Mouse (Mus musculus) testis, postnatal 14 days (tissue): ENCODE measurements around the gene Atp6v1e1.
"Not testable (repeated sequence)": the region's sequence is repeated elsewhere in the genome, so short reads cannot be mapped to it uniquely, and the experiment has no call there.

Experiments
- DNase-seq: peaks from one replicate; pipeline ENCODE4 v3.0.0; 2021; ENCODE audit warnings: low spot score

Atp6v1e1 gene

DNA sequence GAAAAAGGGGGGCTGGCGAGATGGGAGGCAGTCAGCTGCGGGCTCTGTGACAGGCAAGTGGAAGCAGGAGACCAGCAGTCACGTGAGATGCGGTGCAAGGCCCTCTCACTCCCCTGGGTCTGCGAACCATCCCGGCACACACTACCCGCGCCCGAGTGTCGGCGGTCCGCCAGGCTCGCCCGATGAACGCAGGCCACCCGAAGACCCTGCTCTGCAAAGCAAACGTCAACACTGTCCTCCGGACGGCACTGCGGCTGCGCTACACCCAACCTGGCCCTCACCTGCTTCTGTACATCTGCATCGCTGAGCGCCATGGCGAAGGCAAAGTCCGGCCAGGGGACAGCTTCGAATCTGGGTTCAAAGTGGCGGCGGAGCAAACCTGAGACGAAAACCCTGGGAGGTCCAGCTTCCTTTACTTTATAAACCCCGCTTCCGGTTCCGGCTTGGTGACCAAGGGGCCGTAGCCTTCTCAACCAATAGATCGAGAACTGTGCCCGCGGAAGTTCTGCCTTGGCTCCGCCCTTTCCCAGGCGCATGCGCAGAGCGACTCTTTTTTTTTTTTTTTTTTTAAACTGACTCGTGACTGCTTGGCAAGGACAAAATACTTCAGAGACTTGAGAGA lies at the start of gene Atp6v1e1:
Gene Atp6v1e1, minus strand, starts transcription at position 487 of the 622 bp plus-strand sequence.
- peak; percentile 94 for DNase-seq

DNA sequence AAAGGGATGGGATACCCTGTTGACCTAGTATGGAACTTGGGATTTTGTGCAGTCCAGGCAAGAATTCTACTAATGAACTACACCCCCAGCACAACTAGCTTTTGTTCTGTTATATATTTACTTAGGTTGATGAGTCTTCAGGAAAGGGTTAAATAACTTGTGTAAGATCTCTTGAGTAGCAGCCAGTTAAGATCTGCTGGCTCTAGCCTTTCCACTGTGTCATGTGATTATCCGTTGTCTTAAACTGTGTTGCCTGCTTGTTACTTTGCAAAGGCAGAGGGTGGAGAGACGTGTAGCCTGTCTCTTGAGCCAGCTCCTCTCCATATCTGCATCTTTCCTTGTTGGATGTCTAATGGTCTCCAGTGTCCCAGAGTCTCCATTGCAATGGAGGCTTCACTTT lies 48.7 kb upstream of the Atp6v1e1 start:
- no peak for DNase-seq

DNA sequence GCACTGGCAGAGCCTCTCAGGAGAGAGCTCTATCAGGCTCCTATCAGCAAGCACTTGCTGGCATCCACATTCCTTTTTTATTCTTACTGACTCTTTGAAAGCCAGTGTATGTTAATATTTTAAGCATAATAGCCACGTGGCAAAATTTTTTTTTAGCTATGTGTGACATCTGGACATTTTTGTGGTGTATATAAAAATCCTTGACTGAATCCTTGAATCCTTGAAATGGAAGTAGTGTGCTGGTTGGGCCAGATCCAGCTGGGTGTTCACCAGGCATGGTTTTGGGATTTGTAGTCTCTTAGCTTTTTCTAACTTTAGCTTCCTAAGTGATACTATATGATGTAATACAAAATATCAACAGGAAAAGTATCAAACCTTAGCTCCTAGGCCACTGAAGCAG lies 46.2 kb upstream of the Atp6v1e1 start:
- DNase-seq, result no peak

DNA sequence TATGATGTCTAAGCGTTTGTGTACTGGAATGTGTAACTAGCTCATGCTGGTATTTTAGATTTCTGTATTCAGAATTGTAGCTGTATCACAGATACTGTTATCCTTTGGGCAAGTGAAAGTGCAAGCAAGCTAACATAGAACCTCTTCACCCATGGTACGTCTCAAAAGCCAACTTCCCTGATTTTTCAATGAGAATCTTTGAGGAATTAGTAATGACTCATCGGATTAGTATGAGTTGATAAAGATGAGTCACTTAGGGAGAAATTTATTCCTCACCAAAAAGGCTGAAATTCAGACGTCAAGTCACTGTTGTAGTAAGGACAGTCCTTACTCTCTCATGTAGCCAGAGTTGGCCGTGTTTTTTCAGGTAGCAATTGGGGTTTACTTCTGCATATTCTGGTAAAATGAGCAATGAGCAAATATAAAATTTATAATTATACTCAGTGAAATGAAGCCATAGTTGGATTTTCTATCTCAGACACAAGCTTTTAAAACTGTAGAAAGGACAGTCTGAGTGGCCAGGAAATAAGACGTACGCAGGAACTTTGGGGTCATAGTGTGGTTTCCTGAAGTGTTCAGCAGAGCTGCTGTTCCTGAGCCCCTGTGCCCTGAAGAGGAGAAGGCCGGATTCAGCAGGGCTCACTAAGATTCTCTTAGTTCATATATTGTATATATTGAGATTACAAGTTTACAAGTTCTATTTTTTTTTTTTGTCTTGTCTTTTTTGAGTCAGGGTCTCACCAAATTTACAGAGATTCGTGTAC lies 43.6 kb upstream of the Atp6v1e1 start:
- no peak for DNase-seq

- DNase-seq, result no peak
These were observed 37.5 kb upstream of the Atp6v1e1 start for GRCm38 (mm10) chr6:120860079-120860478.

- no peak for DNase-seq
These were observed 35.7 kb upstream of the Atp6v1e1 start for GRCm38 (mm10) chr6:120858217-120858711.

DNA sequence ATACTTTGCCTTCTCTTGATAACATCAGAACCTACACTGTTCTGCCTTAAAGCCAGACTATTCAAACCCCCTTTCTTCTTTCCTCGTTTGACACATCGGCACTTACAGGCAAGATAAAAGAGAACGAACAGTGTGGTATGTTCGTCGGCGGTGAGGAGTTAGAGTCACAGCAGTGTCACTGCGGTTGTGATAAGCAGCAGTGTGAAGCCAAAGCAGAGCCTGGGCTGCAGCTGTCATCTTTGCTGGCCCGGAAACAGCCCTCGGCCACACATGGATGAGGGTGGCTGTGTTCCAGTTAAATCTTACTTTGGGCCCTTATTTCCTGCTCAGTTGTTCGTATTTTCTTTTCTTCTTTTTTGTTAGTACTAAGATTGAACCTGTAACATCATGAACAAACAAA lies 31.8 kb upstream of the Atp6v1e1 start:
- DNase-seq, result no peak

GRCm38 (mm10) chr6:120850720-120851119 lies 28.1 kb upstream of the Atp6v1e1 start:
- DNase-seq, result not testable (repeated sequence)

DNA sequence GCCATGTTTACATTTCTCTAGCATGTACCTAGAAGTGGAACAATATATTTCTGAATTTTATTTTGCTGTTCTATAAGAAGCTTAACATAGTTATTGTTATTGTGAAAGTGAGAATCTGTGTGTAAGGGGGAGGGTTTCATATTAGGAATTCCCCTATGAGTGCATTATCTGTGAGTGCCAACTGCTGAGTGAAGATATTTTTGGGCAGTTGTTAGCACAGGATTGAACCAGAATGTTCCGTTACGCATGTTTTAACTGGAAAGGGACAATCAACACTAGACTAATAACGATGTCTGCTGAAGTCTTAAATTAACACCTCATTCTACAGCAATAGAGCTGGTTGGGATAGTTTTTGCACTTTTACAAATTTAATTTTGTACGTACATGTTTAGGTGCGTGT lies 19.2 kb upstream of the Atp6v1e1 start:
- no peak for DNase-seq

DNA sequence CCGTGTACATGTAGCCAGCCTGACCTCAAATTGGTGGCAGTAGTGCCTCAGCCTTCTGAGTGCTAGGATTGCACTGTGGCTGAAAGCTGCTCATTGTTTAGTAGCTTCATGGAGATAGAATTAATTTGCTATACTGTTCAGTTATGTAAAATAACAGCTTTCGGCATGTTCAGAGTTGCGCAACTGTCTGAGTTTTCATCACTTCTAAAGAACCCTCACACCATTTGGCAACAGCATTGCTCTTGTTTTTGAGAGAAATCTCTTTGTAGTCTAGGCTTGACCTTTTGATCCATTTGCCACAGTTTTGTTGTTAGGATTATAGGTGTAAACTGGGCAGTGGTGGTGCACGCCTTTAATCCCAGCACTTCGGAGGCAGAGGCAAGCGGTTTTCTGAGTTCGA lies 17.7 kb upstream of the Atp6v1e1 start:
- no peak for DNase-seq

GRCm38 (mm10) chr6:120837152-120837530 lies 14.5 kb upstream of the Atp6v1e1 start:
- no peak for DNase-seq

GRCm38 (mm10) chr6:120836389-120837151 lies 14.0 kb upstream of the Atp6v1e1 start:
- DNase-seq, result no peak

DNA sequence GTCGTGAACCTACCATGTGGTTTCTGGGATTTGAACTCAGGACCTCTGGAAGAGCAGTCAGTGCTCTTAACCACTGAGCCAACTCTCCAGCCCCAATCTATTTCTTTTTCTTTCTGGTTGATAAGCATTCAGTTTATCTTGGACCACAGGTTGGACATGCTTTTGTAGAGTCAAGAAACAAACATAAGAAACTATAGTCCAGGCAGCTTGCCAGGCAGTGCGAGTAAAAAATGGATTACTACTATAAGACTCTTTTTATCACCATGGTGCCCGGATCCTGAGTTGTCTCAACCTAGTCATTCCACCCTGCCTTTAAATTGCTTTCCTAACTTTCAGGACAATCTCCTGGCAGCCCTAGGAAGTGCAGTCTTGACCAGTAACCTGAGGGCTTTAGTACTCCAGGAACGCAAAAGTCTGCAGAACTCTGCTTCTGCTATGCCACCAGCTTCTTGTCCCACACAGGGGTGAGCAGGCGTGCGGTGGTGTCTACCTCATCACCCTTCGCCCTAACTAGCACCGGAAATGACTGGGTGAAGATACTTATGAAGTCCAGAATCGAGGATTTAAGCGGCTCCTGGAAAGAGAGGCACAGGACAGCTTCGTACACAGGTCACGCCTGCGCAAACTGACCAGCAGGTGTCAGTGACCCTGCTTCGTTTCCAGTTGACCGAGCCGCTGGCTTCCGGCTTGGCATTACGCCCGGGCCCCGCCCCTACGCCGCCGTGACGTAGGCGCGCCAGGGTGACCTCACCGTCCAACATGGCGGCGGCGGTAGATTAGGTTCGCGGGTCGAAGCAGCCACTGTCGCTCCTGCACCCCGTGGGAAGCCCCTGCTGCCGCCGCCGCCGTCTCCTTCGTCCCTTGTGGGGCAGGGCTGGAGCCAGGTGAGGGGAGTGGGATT lies 13.1 kb upstream of the Atp6v1e1 start, which contains the start of gene Bcl2l13:
Gene Bcl2l13, plus strand, starts transcription at position 739 of the 901 bp plus-strand sequence.
- peak; percentile 95 for DNase-seq

- no peak for DNase-seq
These were observed 12.3 kb upstream of the Atp6v1e1 start for GRCm38 (mm10) chr6:120834766-120835321.

GRCm38 (mm10) chr6:120832097-120832496 lies 9.5 kb upstream of the Atp6v1e1 start:
- DNase-seq, result no peak

DNA sequence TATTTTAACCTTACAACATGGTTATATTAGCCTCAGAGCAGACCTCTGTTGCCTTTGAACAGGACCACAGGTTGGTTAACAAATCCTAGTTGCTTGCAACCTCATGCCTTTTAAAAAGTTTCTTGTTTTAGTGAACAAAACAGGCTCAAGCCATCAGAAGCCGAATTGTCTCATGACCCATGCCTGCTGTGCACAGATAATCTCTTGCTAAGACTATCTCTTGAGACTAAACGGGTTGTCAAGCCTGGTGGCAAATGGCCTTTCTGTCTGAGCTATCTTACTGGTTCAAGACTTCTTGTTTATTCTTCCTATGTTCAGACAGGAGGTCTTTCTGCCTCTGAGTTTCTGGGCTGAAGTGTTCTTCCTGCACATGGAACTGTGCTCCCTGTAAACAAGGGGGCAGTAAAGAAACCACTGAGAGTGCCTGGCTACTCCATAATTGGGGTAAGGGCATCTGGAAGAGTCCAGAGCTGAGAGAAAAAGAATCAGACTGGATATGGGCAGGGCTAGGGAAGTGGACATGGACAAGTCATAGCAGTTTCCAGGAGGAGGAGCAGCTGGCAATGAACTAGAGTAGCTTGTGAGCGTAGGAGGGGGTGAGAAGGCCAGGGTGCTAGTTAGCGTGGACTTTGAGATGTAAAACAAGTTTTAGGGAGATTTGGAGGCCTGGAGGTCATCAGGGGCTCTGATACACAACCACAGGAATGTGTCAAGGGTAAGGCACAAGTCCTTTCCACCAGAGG lies 8.4 kb upstream of the Atp6v1e1 start:
- DNase-seq, result no peak

- DNase-seq, result no peak
These were observed 7.5 kb upstream of the Atp6v1e1 start for GRCm38 (mm10) chr6:120830056-120830455.

GRCm38 (mm10) chr6:120822937-120823614 lies 483 bp upstream of the Atp6v1e1 start:
- DNase-seq, result peak; percentile 35

- no peak for DNase-seq
These were observed 878 bp downstream of the Atp6v1e1 start for GRCm38 (mm10) chr6:120821715-120822114.

DNA sequence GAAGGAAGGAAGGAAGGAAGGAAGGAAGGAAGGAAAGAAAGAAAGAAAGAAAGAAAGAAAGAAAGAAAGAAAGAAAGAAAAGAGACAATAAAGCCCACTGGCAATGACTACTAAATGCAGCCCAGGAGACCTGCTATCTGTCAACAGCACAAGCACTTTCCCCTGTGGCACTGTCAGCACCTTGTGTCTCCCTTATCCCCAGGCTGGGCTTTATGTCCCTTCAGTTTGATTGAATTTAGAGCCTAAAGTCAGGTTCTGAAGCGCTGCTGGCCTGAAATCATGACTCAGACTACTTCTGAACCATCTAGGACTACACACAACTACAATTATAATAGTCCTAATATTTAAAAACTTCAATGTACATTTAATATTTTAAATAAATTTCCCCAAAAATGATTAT lies 1.7 kb downstream of the Atp6v1e1 start:
- no peak for DNase-seq
